Mouse (Mus musculus): Measurements from ENCODE around the gene Mesd.

Mesd gene

GRCm38 (mm10) chr7:83901425-83901824, 17.2 kb downstream of the Mesd start:
- in situ Hi-C loops (cut with MboI; ENCODE audit: unreplicated experiment in 2 of 2) = loop anchor here in 1 of 2 experiments (25.0 kb wide), 2 partner anchors 711 to 886 kb away; partner anchors contain the start of gene Fah

GRCm38 (mm10) chr7:83902296-83903145, 18.3 kb downstream of the Mesd start:
- in situ Hi-C loops (cut with MboI; ENCODE audit: unreplicated experiment in 2 of 2) = loop anchor here in 1 of 2 experiments (25.0 kb wide), 2 partner anchors 710 to 885 kb away; partner anchors contain the start of gene Fah

GRCm38 (mm10) chr7:83904831-83905230, 20.6 kb downstream of the Mesd start:
- in situ Hi-C loops (cut with MboI; ENCODE audit: unreplicated experiment in 2 of 2) = loop anchor here in 1 of 2 experiments (25.0 kb wide), 2 partner anchors 707 to 882 kb away; partner anchors contain the start of gene Fah

GRCm38 (mm10) chr7:83911909-83912308, 27.6 kb downstream of the Mesd start:
- in situ Hi-C loops (cut with MboI; ENCODE audit: unreplicated experiment in 2 of 2) = loop anchor here (5.0 to 25.0 kb wide), 3 partner anchors 445 to 875 kb away; partner anchors contain the start of gene Fah (in 1 of the 2)

- in situ Hi-C loops (cut with MboI; ENCODE audit: unreplicated experiment in 2 of 2) = loop anchor here (5.0 to 25.0 kb wide), 3 partner anchors 444 to 874 kb away; partner anchors contain the start of gene Fah (in 1 of the 2)
Measured at GRCm38 (mm10) chr7:83913405-83913932, 29.2 kb downstream of the Mesd start.

- in situ Hi-C loops (cut with MboI; ENCODE audit: unreplicated experiment in 2 of 2) = loop anchor here (5.0 to 25.0 kb wide), 3 partner anchors 443 to 873 kb away; partner anchors contain the start of gene Fah (in 1 of the 2)
Measured at GRCm38 (mm10) chr7:83913995-83914394, 29.7 kb downstream of the Mesd start.

GRCm38 (mm10) chr7:83914566-83914965, 30.3 kb downstream of the Mesd start:
- in situ Hi-C loops (cut with MboI; ENCODE audit: unreplicated experiment in 2 of 2) = loop anchor here (5.0 to 25.0 kb wide), 3 partner anchors 443 to 873 kb away; partner anchors contain the start of gene Fah (in 1 of the 2)

GRCm38 (mm10) chr7:83920241-83920640, 36.0 kb downstream of the Mesd start:
- in situ Hi-C loops (cut with MboI; ENCODE audit: unreplicated experiment in 2 of 2) = loop anchor here in 1 of 2 experiments (25.0 kb wide), 2 partner anchors 692 to 867 kb away; partner anchors contain the start of gene Fah

GRCm38 (mm10) chr7:83921637-83922036, 37.4 kb downstream of the Mesd start:
- in situ Hi-C loops (cut with MboI; ENCODE audit: unreplicated experiment in 2 of 2) = loop anchor here in 1 of 2 experiments (25.0 kb wide), 2 partner anchors 691 to 866 kb away; partner anchors contain the start of gene Fah

- in situ Hi-C loops (cut with MboI; ENCODE audit: unreplicated experiment in 2 of 2) = no loop called here
Measured at GRCm38 (mm10) chr7:83939017-83939721, 54.9 kb downstream of the Mesd start.

- in situ Hi-C loops (cut with MboI; ENCODE audit: unreplicated experiment in 2 of 2) = no loop called here
Measured at GRCm38 (mm10) chr7:83940136-83940535, 55.9 kb downstream of the Mesd start.

GRCm38 (mm10) chr7:83941701-83942101, 57.4 kb downstream of the Mesd start:
- in situ Hi-C loops (cut with MboI; ENCODE audit: unreplicated experiment in 2 of 2) = no loop called here

GRCm38 (mm10) chr7:83948743-83949142, 64.5 kb downstream of the Mesd start:
- in situ Hi-C loops (cut with MboI; ENCODE audit: unreplicated experiment in 2 of 2) = no loop called here

- in situ Hi-C loops (cut with MboI; ENCODE audit: unreplicated experiment in 2 of 2) = loop anchor here in 1 of 2 experiments (10.0 kb wide), 1 partner anchor 115 kb away; no protein-coding TSS in a partner anchor
Measured at GRCm38 (mm10) chr7:83949662-83950061, 65.4 kb downstream of the Mesd start.

All from v-Abl transformed pro-B cells (cell line).